Mouse (Mus musculus) ovary, adult 18-20 months (tissue): ENCODE measurements around the gene Ptpa.
"Not testable (repeated sequence)": the region's sequence is repeated elsewhere in the genome, so short reads cannot be mapped to it uniquely, and the experiment has no call there.

Source experiments
- DNase-seq: peaks from one replicate; pipeline ENCODE4 v3.0.0; 2022; ENCODE audit warnings: low spot score, mixed read lengths

Gene Ptpa

GRCm38 (mm10) chr2:30402351-30402826 is 13.4 kb upstream of the Ptpa start:
- DNase-seq: no peak

DNA sequence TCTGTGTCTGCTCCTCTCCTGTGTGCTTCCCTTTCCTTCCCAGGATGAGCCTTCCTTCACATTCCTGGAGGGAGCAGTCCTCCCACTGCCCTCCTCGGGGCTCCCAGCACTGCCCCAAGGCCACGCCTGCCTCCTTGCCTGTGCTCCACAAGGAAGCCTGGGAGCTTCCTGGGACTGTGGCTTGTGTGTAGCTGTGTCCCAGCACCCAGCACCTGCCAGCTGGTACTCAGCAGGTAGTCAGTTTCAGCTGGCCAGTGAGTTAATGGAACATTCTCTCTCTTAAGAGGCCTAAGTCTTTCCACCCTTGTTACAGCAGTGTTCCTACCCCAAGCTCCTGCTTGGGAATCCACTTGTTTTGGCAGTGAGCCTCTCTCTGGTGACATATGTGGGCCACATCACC is 13.0 kb upstream of the Ptpa start:
- DNase-seq: no peak

- DNase-seq: no peak
These were observed 12.0 kb upstream of the Ptpa start for GRCm38 (mm10) chr2:30403870-30404269.

DNA sequence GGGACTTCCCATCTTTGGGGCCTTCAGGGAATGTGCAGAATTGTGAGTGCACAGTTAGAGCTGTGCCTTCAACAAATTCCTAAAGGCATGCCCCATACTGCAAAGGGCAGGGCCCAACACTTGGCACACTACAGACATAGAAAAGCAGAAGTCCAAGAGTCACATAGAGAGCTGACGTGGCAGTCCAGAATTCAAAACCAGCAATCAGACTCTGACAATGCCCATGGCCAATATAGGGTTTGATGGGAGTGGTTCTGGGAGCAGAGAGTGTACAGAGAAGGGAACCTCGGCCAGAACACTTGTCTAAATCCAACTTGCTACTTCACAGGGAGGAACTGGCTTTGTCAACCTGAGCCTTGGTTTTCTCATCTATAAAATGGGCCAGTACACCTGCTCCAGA is 8.6 kb upstream of the Ptpa start:
- DNase-seq: no peak

- DNase-seq: no peak
These were observed 8.1 kb upstream of the Ptpa start for GRCm38 (mm10) chr2:30407778-30408177.

DNA sequence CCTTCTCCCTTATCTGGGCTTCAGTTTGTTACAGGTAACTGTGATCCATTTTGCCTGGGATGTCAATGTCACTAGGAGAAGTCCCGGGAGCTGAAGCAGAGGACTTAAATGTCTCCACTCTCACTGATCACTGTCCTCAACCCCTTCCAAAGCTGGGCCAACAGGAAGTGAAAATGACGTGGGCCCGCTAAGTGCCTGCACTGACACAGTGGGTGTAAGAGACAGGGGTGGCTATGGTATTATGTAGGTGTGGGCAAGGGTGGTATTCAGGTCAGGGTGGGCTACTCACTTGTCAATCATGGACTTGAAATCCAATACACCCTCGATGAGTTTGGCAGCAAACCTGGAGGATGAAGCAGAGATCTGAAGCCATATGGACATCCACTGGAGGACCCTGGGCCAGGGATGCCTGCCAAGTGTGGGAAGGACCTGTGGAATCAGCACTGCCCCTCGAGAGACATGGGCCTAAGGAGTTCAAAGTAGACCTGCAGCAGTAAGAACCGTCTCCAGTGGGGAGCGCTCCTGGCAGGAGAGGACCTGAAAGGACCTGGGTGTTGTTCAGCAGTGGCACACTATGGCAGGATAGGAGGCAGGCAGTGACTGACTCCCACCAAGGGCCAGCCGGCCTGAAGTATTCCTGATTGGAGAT is 7.3 kb upstream of the Ptpa start:
- DNase-seq: no peak

GRCm38 (mm10) chr2:30409454-30410176 is 6.2 kb upstream of the Ptpa start:
- DNase-seq: no peak

- no peak for DNase-seq
These were observed 2.5 kb upstream of the Ptpa start for GRCm38 (mm10) chr2:30413038-30413973.

DNA sequence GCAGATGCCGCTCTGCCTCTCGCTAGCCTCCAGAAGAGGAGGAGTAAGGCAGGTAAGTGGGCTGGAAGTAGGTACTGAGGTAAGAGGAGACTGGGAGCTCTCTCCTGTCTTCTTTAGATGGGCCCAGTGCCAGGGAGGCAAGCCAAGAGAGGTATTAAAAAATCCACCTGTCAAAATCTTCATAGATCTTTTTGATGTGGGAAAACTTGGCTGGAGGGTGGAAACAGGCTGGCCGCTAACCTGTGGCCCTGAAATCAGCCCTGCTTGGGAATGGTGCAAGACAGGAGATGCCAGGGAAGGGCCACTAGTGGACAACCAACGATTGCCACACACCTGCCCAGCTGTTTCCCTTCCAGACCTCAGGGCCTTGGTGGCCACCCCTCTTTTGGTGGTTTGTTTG is 1.7 kb upstream of the Ptpa start:
- DNase-seq: no peak

DNA sequence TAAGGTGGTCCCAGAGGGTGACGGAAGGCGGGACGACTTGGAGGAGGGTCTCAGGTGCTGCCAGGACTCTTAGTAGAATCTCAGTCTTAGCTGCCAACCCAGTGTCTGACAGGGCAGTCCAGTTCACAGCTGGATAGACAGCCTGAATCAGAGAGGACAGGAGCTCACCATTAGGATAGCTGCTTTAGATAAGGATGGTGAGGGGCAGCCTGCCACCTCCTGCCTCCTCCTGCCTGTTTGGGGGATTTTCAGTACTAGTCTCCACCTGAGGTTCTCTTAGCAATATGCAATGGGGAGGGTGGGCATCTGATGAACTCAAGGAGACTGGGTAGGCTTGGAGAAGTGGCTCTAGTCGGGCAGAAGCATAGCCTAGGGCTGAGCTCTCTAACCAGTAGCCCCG is 1.2 kb upstream of the Ptpa start:
- no peak for DNase-seq

DNA sequence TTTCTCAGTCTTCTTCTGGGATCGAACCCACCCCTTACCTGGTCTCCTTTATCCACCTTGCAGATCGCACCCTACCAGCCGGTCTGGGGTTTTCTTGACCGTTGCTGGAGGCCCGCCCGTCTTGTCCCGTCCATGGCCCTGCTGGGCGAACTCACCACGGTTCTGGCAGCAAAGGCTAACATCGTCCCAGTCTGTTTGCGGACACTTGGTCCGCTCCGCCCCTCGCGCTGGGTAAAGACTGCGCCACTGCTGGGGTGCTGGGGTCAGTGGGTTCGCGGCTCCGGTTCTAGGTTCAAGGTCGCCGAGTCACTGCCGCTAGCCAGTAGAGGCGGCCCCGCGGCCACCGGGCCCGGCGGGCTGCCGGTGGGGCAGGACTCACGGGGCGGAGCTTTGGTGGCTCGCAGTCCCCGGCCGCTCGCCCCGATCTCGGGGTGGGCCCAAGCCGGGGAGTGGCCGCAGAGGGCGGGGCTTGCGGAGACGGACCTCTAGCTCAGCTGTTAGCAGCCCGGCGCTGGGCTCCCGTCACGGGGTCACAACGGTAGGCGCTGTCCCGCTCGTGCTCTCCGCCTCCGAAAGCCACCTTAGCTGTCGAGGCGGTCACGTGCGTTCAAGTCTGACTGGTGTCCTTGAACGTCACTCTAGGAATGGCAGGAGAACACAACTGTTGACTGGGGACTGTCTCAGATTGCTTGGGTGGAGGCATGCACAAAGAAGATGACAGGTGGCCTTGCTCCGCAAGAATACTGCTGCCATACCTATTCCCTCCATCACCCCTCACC is 493 bp upstream of the Ptpa start, which contains the start of gene Crat:
Gene Crat, minus strand, starts transcription at position 657 of the 779 bp plus-strand sequence.
- DNase-seq: peak; percentile 93

- no peak for DNase-seq
These were observed 768 bp downstream of the Ptpa start for GRCm38 (mm10) chr2:30416649-30416965.

GRCm38 (mm10) chr2:30417154-30417553 is 1.3 kb downstream of the Ptpa start:
- not testable (repeated sequence) for DNase-seq

DNA sequence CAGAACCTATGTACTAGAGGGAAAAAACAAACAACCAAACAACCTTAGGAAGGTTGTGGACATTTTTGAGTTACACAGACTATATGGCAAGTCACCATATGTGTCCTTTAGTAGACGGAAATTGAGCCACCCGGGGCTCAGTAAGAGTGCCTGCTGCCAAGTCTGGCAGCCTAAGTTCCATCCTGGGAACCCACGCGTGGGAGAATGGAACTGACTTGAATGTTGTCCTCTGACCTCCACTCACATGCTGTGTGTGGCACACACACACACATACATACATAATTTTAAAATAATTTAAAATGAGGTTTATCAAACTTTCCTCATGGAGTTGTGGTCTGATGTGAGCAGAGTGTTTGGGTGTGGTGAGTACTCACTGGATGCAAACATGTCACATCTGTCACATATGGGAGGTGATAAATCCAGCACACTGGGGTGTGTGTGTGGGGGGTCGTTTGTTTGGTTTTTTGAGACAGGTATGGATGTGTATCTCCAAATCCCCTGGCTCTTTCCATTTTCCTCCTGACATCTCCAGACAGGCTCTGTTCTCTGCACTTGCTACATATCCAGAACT is 1.8 kb downstream of the Ptpa start:
- DNase-seq: no peak

DNA sequence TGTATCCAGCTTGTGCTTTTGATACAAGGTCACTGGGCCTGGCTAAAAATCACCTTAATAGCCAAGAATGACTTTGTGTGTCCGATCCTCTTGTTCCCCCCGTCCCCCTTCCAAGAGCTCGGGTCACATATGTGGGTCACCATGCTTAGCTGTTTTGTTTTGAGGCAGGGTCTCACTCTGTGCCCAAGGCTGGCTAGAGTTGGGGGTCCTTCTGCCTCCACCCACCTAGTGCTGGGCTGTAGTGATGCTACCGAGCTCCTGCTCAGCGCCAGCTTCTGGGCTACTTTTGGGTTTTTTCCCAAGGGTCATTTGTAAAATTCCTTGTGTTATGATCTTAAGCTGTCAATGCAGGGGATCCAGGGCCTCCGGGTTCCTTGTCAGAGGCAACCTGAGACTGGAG is 2.4 kb downstream of the Ptpa start:
- DNase-seq: no peak

DNA sequence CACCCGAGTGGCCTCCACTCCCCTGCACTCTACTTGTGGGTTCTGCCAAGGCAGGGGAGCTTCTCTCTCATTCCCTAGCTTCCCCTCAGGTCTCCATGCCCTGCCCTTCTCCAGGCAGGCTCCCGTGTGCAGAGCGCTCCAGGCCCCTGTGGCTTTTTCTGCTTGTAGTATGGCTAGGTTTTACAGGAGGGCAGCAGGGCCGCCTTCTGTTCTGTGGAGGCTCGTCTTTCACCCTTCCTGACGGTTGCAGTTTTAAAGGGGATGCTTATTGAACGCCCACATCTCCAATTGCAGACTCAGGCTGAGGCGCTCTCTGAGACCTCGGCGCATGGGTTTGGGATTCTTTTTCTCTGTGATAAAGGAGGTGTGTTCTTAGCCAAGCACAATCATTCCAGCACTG is 3.3 kb downstream of the Ptpa start:
- DNase-seq: no peak

DNA sequence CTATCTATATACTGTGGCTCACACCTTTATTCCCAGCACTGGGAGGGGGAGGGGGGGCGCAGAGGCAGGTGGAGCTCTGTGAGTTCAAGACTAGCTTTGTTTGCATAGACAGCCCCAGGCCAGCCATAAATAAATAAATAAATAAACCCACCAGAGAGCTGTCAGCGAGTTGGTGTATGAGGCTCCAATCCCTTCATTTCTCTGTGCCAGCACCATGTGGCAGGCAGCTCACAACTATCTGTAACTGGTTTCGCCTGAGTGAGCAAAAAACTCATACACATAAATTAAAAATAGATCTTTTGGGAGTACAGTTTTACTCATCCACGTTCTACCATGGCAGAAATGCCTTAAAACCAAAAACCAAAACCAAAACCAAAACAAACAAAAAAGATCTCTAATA is 5.6 kb downstream of the Ptpa start:
- DNase-seq: no peak

- DNase-seq: peak; percentile 49
These were observed 13.3 kb downstream of the Ptpa start for GRCm38 (mm10) chr2:30429156-30429555.

- no peak for DNase-seq
These were observed 19.7 kb downstream of the Ptpa start for GRCm38 (mm10) chr2:30435326-30436155.

DNA sequence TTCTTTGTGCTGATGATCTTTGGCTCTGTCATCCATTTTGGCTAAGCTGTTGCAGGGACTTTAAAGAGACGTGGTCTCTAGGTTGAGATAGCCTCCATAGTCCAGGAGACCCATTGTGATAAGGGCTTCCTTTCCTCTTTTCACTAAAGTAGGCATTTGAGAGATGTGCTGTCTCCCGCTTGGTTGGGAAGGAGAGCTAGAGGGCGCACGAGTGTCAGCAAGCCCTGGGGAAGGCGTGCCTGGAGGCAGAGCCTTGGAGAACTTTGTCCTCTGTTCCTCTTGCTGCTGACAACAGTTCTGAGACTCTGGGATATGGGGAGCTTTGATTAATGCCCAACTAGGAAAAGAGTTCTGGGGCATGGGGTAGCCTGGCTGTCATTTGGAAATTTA is 20.3 kb downstream of the Ptpa start:
- DNase-seq: peak; percentile 44

DNA sequence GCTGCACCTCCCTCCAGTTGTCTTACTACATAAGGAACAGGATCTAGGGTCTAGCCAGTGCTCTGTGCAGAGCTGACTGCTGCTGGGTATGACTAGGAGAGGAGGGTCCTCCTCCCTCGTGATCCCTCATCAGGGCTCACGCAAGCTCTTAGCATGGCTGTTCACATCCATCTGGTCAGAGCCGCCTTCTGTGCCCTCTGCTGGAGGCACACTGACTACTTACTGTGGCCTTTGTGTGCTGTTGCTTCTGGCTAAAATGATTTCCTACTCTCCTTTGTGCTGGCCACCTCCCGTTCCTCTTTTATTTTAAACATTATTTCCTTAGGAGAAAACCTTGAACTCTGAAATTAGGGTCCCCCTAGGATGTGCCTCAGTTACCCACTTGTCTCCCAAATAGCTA is 21.0 kb downstream of the Ptpa start:
- DNase-seq: no peak
